Mouse (Mus musculus) induced T-regulatory cell, adult 2 months (primary cell): ENCODE measurements around the gene Phlpp1.

Source experiments
- DNase-seq: peaks from one replicate; pipeline ENCODE4 v3.0.0-alpha.2; 2012; ENCODE audit warnings: low read depth

The Phlpp1 gene

GRCm38 (mm10) chr1:106386542-106386941, 215.0 kb downstream of the Phlpp1 start:
- DNase-seq: no peak

GRCm38 (mm10) chr1:106387264-106387663, 215.7 kb downstream of the Phlpp1 start:
- DNase-seq: no peak

GRCm38 (mm10) chr1:106389673-106390072, 218.1 kb downstream of the Phlpp1 start:
- DNase-seq: peak; percentile 82

- DNase-seq: no peak
These were observed 221.5 kb downstream of the Phlpp1 start for GRCm38 (mm10) chr1:106393072-106393471.

- no peak for DNase-seq
These were observed 223.1 kb downstream of the Phlpp1 start for GRCm38 (mm10) chr1:106394678-106395077.

- DNase-seq: peak; percentile 84
These were observed 223.9 kb downstream of the Phlpp1 start for GRCm38 (mm10) chr1:106395476-106395875.

GRCm38 (mm10) chr1:106400900-106401634, 229.5 kb downstream of the Phlpp1 start:
- DNase-seq: peak; percentile 36

- no peak for DNase-seq
These were observed 231.5 kb downstream of the Phlpp1 start for GRCm38 (mm10) chr1:106403011-106403501.

GRCm38 (mm10) chr1:106406852-106407251, 235.3 kb downstream of the Phlpp1 start:
- no peak for DNase-seq

GRCm38 (mm10) chr1:106407963-106408440, 236.4 kb downstream of the Phlpp1 start:
- no peak for DNase-seq

GRCm38 (mm10) chr1:106410858-106411257, 239.3 kb downstream of the Phlpp1 start:
- DNase-seq: no peak

- DNase-seq: peak; percentile 78
These were observed 253.8 kb downstream of the Phlpp1 start for GRCm38 (mm10) chr1:106425128-106425936.

- DNase-seq: no peak
These were observed 256.6 kb downstream of the Phlpp1 start for GRCm38 (mm10) chr1:106428170-106428569.

- no peak for DNase-seq
These were observed 257.0 kb downstream of the Phlpp1 start for GRCm38 (mm10) chr1:106428580-106428979.

GRCm38 (mm10) chr1:106433580-106433979, 262.0 kb downstream of the Phlpp1 start:
- no peak for DNase-seq
